Mouse (Mus musculus): ENCODE measurements around the gene Cdc123. TPM values are rescaled to one million over a fixed set of nuclear protein-coding genes. Genes with fewer than 3 reads are reported as not detected.

The Cdc123 gene
- total and polyA plus RNA-seq, 2 experiments from 2014 or later, result 78.2 to 226 TPM

DNA sequence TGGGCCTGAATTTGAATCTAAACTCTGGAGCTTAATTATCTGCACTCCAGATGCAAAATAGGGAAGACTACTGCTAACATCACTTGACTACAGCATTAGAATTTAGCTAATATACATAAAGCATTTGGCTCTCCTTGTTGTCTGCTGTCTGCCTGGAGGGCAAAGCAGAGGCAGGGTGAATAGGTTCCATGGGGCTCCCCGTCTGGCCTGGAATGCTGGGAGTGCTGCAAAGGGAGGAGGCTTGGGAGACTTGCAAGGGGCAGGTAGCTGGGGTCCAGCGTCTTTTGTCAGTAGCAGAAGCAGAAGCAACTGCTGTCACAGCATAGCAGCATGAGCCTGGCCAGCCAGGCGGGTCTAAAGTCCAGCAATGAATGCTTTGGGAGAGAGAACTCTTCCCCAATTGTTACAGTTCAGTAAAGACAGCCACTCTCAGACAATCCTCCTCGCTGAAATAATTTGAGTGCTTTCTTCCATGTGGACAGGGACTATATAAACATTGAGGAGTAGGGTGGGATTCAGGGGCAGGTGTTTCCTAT lies 55.3 kb downstream of the Cdc123 start:
- Histone ChIP-seq H3K4me2 (ENCODE audit: low read depth) (no peak overlapping the region), H3K36me3 (ENCODE audit: insufficient read depth) (peaks cover 8% of the 10 kb centered on the region), H3K4me1 (ENCODE audit: insufficient read depth) (no peaks in the 10 kb centered on the region), H3K9me3 (ENCODE audit: low read length) (no peaks in the 10 kb centered on the region), H3K27ac (ENCODE audit: low read depth, low read length) (no peak overlapping the region), H3K9ac (no peak overlapping the region), H3K4me3 (ENCODE audit: low read depth, low read length) (no peak overlapping the region), H3K27me3 (ENCODE audit: insufficient read depth, low read length) (no peaks in the 10 kb centered on the region)
- 25% methylated on average over 4 of the region's 4 CpGs for WGBS
- DNase-seq (no peak), ATAC-seq (no peak)
- no peak for TF ChIP-seq CTCF (IDR thresholded peaks at IDR 0.05; ENCODE audit: low read depth)

GRCm38 (mm10) chr2:5787391-5787790 lies 57.6 kb downstream of the Cdc123 start:
- no peaks in the 10 kb centered on the region for H3K27me3 ChIP-seq (ENCODE audit: insufficient read depth, low read length)
- DNase-seq, result no peak
- no peak for TF ChIP-seq CTCF (IDR thresholded peaks at IDR 0.05; ENCODE audit: low read depth)
- 94% methylated on average over 3 of the region's 3 CpGs for WGBS
- no peak for ATAC-seq
- no peak overlapping the region for H3K9ac ChIP-seq
- no peak overlapping the region for H3K4me2 ChIP-seq (ENCODE audit: low read depth)
- H3K4me3 ChIP-seq (ENCODE audit: low read depth, low read length), result no peak overlapping the region
- no peaks in the 10 kb centered on the region for H3K9me3 ChIP-seq (ENCODE audit: low read length)
- no peak overlapping the region for H3K27ac ChIP-seq (ENCODE audit: low read depth, low read length)
- no peaks in the 10 kb centered on the region for H3K4me1 ChIP-seq (ENCODE audit: insufficient read depth)
- H3K36me3 ChIP-seq (ENCODE audit: insufficient read depth), result no peaks in the 10 kb centered on the region; the same call in 1 of the 2 replicates

GRCm38 (mm10) chr2:5772464-5772863 lies 72.5 kb downstream of the Cdc123 start:
- Histone ChIP-seq H3K36me3 (ENCODE audit: insufficient read depth) (no peaks in the 10 kb centered on the region), H3K4me1 (ENCODE audit: insufficient read depth) (peaks cover 5% of the 10 kb centered on the region; the same call in 1 of the 2 replicates), H3K9me3 (ENCODE audit: low read length) (no peaks in the 10 kb centered on the region), H3K27me3 (ENCODE audit: insufficient read depth, low read length) (no peaks in the 10 kb centered on the region), H3K27ac (ENCODE audit: low read depth, low read length) (no peak overlapping the region), H3K9ac (no peak overlapping the region), H3K4me3 (ENCODE audit: low read depth, low read length) (no peak overlapping the region), H3K4me2 (ENCODE audit: low read depth) (no peak overlapping the region)
- DNase-seq (no peak), ATAC-seq (no peak)
- WGBS, result 79% methylated on average over 2 of the region's 2 CpGs
- no peak for TF ChIP-seq CTCF (IDR thresholded peaks at IDR 0.05; ENCODE audit: low read depth)

DNA sequence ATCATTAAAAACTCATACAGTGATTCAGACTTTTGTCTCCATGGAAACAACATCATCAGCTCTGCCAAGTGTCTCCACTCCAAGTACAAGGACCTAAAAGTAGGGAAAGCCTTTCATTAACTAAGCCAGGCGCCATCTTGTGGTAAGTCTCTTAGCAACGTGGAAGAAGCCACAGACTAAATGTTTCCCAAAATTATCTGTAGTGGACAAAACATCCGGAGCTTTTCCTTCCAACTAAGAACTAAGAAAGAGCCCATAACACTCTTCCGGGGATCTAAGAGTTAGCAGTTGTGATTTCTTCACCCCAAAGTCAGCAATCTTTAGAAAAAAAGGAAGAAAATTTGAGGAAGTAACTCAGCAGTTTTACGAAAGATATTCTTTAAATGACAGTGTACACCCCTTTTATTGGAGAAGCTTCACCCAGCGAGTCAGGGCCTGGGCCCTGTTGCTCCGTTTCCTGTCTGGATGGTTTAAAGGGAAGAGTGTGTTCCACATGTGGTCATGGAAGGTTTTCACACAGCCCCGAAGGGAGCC lies 74.2 kb downstream of the Cdc123 start:
- ATAC-seq, result peak; percentile 91

GRCm38 (mm10) chr2:5769630-5770029 lies 75.3 kb downstream of the Cdc123 start:
- Histone ChIP-seq H3K9ac (no peak overlapping the region), H3K9me3 (ENCODE audit: low read length) (no peaks in the 10 kb centered on the region), H3K27me3 (ENCODE audit: insufficient read depth, low read length) (no peaks in the 10 kb centered on the region), H3K4me2 (ENCODE audit: low read depth) (no peak overlapping the region), H3K36me3 (ENCODE audit: insufficient read depth) (no peaks in the 10 kb centered on the region), H3K4me3 (ENCODE audit: low read depth, low read length) (no peak overlapping the region), H3K27ac (ENCODE audit: low read depth, low read length) (no peak overlapping the region), H3K4me1 (ENCODE audit: insufficient read depth) (peaks cover 5% of the 10 kb centered on the region; the same call in 1 of the 2 replicates)
- TF ChIP-seq CTCF (IDR thresholded peaks at IDR 0.05; ENCODE audit: low read depth), result no peak
- ATAC-seq (no peak), DNase-seq (no peak)

More for the DNA sequence above, 74.2 kb downstream of the Cdc123 start:
- Histone ChIP-seq H3K4me2 (ENCODE audit: low read depth) (no peak overlapping the region), H3K27me3 (ENCODE audit: insufficient read depth, low read length) (no peaks in the 10 kb centered on the region), H3K36me3 (ENCODE audit: insufficient read depth) (no peaks in the 10 kb centered on the region), H3K4me1 (ENCODE audit: insufficient read depth) (peaks cover 5% of the 10 kb centered on the region; the same call in 1 of the 2 replicates), H3K4me3 (ENCODE audit: low read depth, low read length) (no peak overlapping the region), H3K9ac (no peak overlapping the region), H3K27ac (ENCODE audit: low read depth, low read length) (no peak overlapping the region), H3K9me3 (ENCODE audit: low read length) (no peaks in the 10 kb centered on the region)
- DNase-seq, result peak; percentile 91
- WGBS, result 55% methylated on average over 8 of the region's 8 CpGs
- TF ChIP-seq CTCF (IDR thresholded peaks at IDR 0.05; ENCODE audit: low read depth), result peak; percentile 80

- Histone ChIP-seq H3K4me2 (ENCODE audit: low read depth) (no peak overlapping the region), H3K27ac (ENCODE audit: low read depth, low read length) (no peak overlapping the region), H3K9ac (no peak overlapping the region), H3K4me1 (ENCODE audit: insufficient read depth) (peaks cover 5% of the 10 kb centered on the region; the same call in 1 of the 2 replicates), H3K4me3 (ENCODE audit: low read depth, low read length) (no peak overlapping the region), H3K36me3 (ENCODE audit: insufficient read depth) (no peaks in the 10 kb centered on the region), H3K9me3 (ENCODE audit: low read length) (no peaks in the 10 kb centered on the region), H3K27me3 (ENCODE audit: insufficient read depth, low read length) (no peaks in the 10 kb centered on the region)
- TF ChIP-seq CTCF (IDR thresholded peaks at IDR 0.05; ENCODE audit: low read depth), result no peak
- DNase-seq (no peak), ATAC-seq (no peak)
- 98% methylated on average over 4 of the region's 4 CpGs for WGBS
Measured at GRCm38 (mm10) chr2:5768946-5769345, 76.0 kb downstream of the Cdc123 start.

DNA sequence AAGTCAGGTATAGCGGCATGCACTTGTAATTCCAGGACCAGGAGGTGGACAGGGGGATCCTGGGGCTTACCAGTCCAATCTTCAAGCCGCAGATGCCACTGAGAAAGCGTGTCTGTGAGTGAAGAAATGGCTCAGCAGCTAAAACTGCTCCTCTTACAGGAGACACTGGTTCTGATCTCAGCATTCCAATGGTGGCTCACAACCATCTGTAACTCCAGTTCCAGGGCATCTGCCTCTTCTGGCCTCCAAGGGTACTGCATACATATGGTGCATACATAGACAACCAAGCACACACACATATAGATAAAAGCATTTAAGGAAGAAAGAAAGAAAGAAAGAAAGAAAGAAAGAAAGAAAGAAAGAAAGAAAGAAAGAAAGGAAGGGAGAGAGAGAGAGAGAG lies 82.9 kb downstream of the Cdc123 start:
- DNase-seq (no peak), ATAC-seq (no peak)
- no peak overlapping the region for H3K4me2 ChIP-seq (ENCODE audit: low read depth)
- no peak overlapping the region for H3K9ac ChIP-seq
- TF ChIP-seq CTCF (IDR thresholded peaks at IDR 0.05; ENCODE audit: low read depth), result peak; percentile 15; the same call in 1 of the 2 replicates
- no peaks in the 10 kb centered on the region for H3K27me3 ChIP-seq (ENCODE audit: insufficient read depth, low read length)
- H3K9me3 ChIP-seq (ENCODE audit: low read length), result no peaks in the 10 kb centered on the region
- H3K4me3 ChIP-seq (ENCODE audit: low read depth, low read length), result no peak overlapping the region
- no peaks in the 10 kb centered on the region for H3K4me1 ChIP-seq (ENCODE audit: insufficient read depth)
- H3K27ac ChIP-seq (ENCODE audit: low read depth, low read length), result no peak overlapping the region
- WGBS, result 97% methylated on average over 3 of the region's 3 CpGs
- H3K36me3 ChIP-seq (ENCODE audit: insufficient read depth), result no peaks in the 10 kb centered on the region

Measured in forebrain, postnatal 0 days (tissue).